Mouse (Mus musculus): ENCODE results near the gene Odf2.

- no peak for TF ChIP-seq CTCF (IDR thresholded peaks at IDR 0.05; ENCODE audit: low read depth, low read length)
- TF ChIP-seq POLR2A (IDR thresholded peaks at IDR 0.05; ENCODE audit: borderline replicate concordance, low read depth, low read length) = no peak
These were observed 33.0 kb downstream of the Odf2 start for GRCm38 (mm10) chr2:29922011-29922410.

Measured in bone marrow macrophage, adult 2 months (primary cell).